Mouse (Mus musculus) ES-Bruce4 (cell line): ENCODE measurements around the gene Zbtb9. TPM values are rescaled to one million over a fixed set of nuclear protein-coding genes. Genes with fewer than 3 reads are reported as not detected.

Experiments used
- H3K27ac ChIP-seq: 2 replicates; pipeline ENCODE4 v1.5.1; 2012; ENCODE audit warnings: low read length, inconsistent platforms; ENCODE audit not compliant: insufficient read depth
- H3K27me3 ChIP-seq: 2 replicates; pipeline ENCODE4 v1.6.1; 2012; ENCODE audit warnings: mild to moderate bottlenecking, low read length, inconsistent platforms; ENCODE audit not compliant: control insufficient read depth, poor library complexity, insufficient read depth, severe bottlenecking
- H3K36me3 ChIP-seq: 2 replicates; pipeline ENCODE4 v1.6.1; 2012; ENCODE audit warnings: inconsistent platforms, mild to moderate bottlenecking, low read length, moderate library complexity; ENCODE audit not compliant: control insufficient read depth, poor library complexity, insufficient read depth, severe bottlenecking
- H3K4me1 ChIP-seq: one replicate; pipeline ENCODE4 v1.8.1; 2011; ENCODE audit warnings: low read length; ENCODE audit not compliant: control insufficient read depth, insufficient read depth
- H3K4me3 ChIP-seq: 2 replicates; pipeline ENCODE4 v1.5.1; 2011; ENCODE audit warnings: low read depth, mild to moderate bottlenecking, low read length
- H3K9ac ChIP-seq: 2 replicates; pipeline ENCODE4 v1.6.1; 2012; ENCODE audit warnings: low read depth, mild to moderate bottlenecking, inconsistent platforms; ENCODE audit not compliant: poor library complexity, severe bottlenecking
- H3K9me3 ChIP-seq: replicated peaks from 2 replicates; pipeline ENCODE4 v1.6.1; 2012; ENCODE audit warnings: mild to moderate bottlenecking, low read length, inconsistent platforms; ENCODE audit not compliant: control insufficient read depth, poor library complexity, insufficient read depth, severe bottlenecking
- CTCF ChIP-seq: IDR thresholded peaks from one replicate; pipeline ENCODE4 v1.8.1; 2011; ENCODE audit warnings: low read depth, low read length
- EP300 ChIP-seq: IDR thresholded peaks from 2 replicates; pipeline ENCODE4 v1.6.1; 2011; ENCODE audit warnings: low read depth, low read length; ENCODE audit not compliant: insufficient read depth
- POLR2A ChIP-seq: IDR thresholded peaks from one replicate; pipeline ENCODE4 v1.8.1; 2011; ENCODE audit warnings: low read length; ENCODE audit not compliant: insufficient read depth
- polyA plus RNA-seq: library from polyadenylated mRNA; stranded (reverse); fragments of >200 nt; gene quantifications from 2 replicates; pipeline ENCODE4 v1.2.4, GENCODE M21; 2011; ENCODE audit warnings: low read depth; ENCODE audit not compliant: missing spikeins, insufficient read depth, insufficient read length

The Zbtb9 gene
- polyA plus RNA-seq, 1 experiment = 12.4 TPM

GRCm38 (mm10) chr17:26966993-26967392 is 6.0 kb upstream of the Zbtb9 start:
- Histone ChIP-seq H3K27ac (no peak overlapping the region), H3K9ac (no peak overlapping the region), H3K4me1 (no peaks in the 10 kb centered on the region), H3K4me3 (no peak overlapping the region), H3K36me3 (no peaks in the 10 kb centered on the region), H3K9me3 (no peaks in the 10 kb centered on the region), H3K27me3 (no peaks in the 10 kb centered on the region)
- no peak for TF ChIP-seq EP300
- TF ChIP-seq CTCF = no peak
- no peak for TF ChIP-seq POLR2A

GRCm38 (mm10) chr17:26967477-26967876 is 5.5 kb upstream of the Zbtb9 start:
- Histone ChIP-seq H3K4me1 (no peaks in the 10 kb centered on the region), H3K4me3 (no peak overlapping the region), H3K9me3 (no peaks in the 10 kb centered on the region), H3K27me3 (no peaks in the 10 kb centered on the region), H3K27ac (no peak overlapping the region), H3K9ac (no peak overlapping the region), H3K36me3 (no peaks in the 10 kb centered on the region)
- no peak for TF ChIP-seq POLR2A
- no peak for TF ChIP-seq EP300
- no peak for TF ChIP-seq CTCF

GRCm38 (mm10) chr17:26968200-26968611 is 4.8 kb upstream of the Zbtb9 start:
- Histone ChIP-seq H3K9ac (no peak overlapping the region), H3K9me3 (no peaks in the 10 kb centered on the region), H3K27me3 (no peaks in the 10 kb centered on the region), H3K4me1 (no peaks in the 10 kb centered on the region), H3K27ac (no peak overlapping the region), H3K36me3 (no peaks in the 10 kb centered on the region), H3K4me3 (no peak overlapping the region)
- TF ChIP-seq EP300 (no peak), POLR2A (no peak), CTCF (no peak)

DNA sequence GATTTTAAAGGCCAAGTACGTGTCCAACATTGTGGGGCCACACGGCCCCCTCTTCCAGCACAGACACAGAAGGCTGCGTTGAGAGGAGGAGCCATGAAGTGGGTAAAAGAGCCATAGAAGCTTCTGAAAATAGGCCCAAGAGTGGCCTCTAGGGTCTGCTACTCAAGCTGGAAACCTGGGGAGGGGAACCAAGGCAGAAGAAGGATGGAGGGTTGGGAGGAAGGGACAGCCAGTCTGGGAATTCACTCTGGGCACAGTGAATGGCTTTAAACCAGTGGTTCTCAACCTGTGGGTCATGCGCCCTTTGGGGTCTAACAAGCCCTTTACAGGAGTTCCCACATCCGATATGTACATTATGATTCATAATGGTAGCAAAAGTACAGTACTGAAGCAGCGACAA is 3.7 kb upstream of the Zbtb9 start:
- Histone ChIP-seq H3K4me1 (no peaks in the 10 kb centered on the region), H3K27me3 (no peaks in the 10 kb centered on the region), H3K9ac (no peak overlapping the region), H3K4me3 (no peak overlapping the region), H3K36me3 (no peaks in the 10 kb centered on the region), H3K9me3 (no peaks in the 10 kb centered on the region), H3K27ac (no peak overlapping the region)
- no peak for TF ChIP-seq CTCF
- TF ChIP-seq EP300 = no peak
- no peak for TF ChIP-seq POLR2A

GRCm38 (mm10) chr17:26970221-26970620 is 2.7 kb upstream of the Zbtb9 start:
- no peak overlapping the region for H3K4me3 ChIP-seq
- no peak overlapping the region for H3K9ac ChIP-seq
- H3K27ac ChIP-seq = no peak overlapping the region
- no peaks in the 10 kb centered on the region for H3K4me1 ChIP-seq
- peaks cover 5% of the 10 kb centered on the region for H3K36me3 ChIP-seq
- H3K27me3 ChIP-seq = no peaks in the 10 kb centered on the region
- TF ChIP-seq POLR2A = no peak
- no peak for TF ChIP-seq EP300
- TF ChIP-seq CTCF = no peak
- H3K9me3 ChIP-seq = no peaks in the 10 kb centered on the region

GRCm38 (mm10) chr17:26971247-26971905 is 1.6 kb upstream of the Zbtb9 start:
- Histone ChIP-seq H3K4me1 (no peaks in the 10 kb centered on the region), H3K4me3 (no peak overlapping the region), H3K9me3 (no peaks in the 10 kb centered on the region), H3K9ac (0 out of 2 replicates have a peak overlapping the region, but pooled peaks have one; percentile 61), H3K27ac (no peak overlapping the region), H3K27me3 (no peaks in the 10 kb centered on the region), H3K36me3 (peaks cover 10% of the 10 kb centered on the region)
- no peak for TF ChIP-seq EP300
- no peak for TF ChIP-seq POLR2A
- no peak for TF ChIP-seq CTCF
